Mouse (Mus musculus): Measurements from ENCODE around the gene Arhgap28. TPM values are rescaled to one million over a fixed set of nuclear protein-coding genes. Genes with fewer than 3 reads are reported as not detected.

Gene Arhgap28
- polyA plus RNA-seq, 2 experiments = 0.57 to 0.91 TPM

- no peak for TF ChIP-seq EP300 (IDR thresholded peaks at IDR 0.05; ENCODE audit: low read depth)
- Histone ChIP-seq H3K4me2 (ENCODE audit: low read depth) (no peak overlapping the region), H3K36me3 (replicated peaks; ENCODE audit: control insufficient read depth, insufficient read depth, low read depth) (no peaks in the 10 kb centered on the region), H3K9me3 (ENCODE audit: control insufficient read depth, low read length) (no peaks in the 10 kb centered on the region), H3K4me3 (ENCODE audit: insufficient read depth in 1 of 2, low read depth in 2 of 2, low read length in 2 of 2) (no peak overlapping the region), H3K27me3 (ENCODE audit: control insufficient read depth, insufficient read depth, low read length) (no peaks in the 10 kb centered on the region), H3K9ac (replicated peaks) (no peak overlapping the region), H3K27ac (no peak overlapping the region), H3K4me1 (replicated peaks; ENCODE audit: control insufficient read depth in 2 of 2, insufficient read depth in 2 of 2, low read length in 1 of 2) (no peaks in the 10 kb centered on the region)
- no peak for ATAC-seq (ENCODE audit: insufficient read depth)
- 65% methylated on average over 7 of the region's 7 CpGs for WGBS (ENCODE audit: insufficient replicate concordance)
- no peak for DNase-seq (ENCODE audit: low read depth in 3 of 3, low spot score in 3 of 3)
Observed at GRCm38 (mm10) chr17:67944256-67944655, 59.7 kb downstream of the Arhgap28 start.

- H3K4me3 ChIP-seq (ENCODE audit: insufficient read depth in 1 of 2, low read depth in 2 of 2, low read length in 2 of 2) = no peak overlapping the region
- no peak overlapping the region for H3K27ac ChIP-seq
- WGBS (ENCODE audit: insufficient replicate concordance) = 66% methylated on average over 6 of the region's 6 CpGs
- H3K27me3 ChIP-seq (ENCODE audit: control insufficient read depth, insufficient read depth, low read length) = no peaks in the 10 kb centered on the region
- DNase-seq (ENCODE audit: low read depth in 3 of 3, low spot score in 3 of 3) (no peak), ATAC-seq (ENCODE audit: insufficient read depth) (no peak)
- H3K4me1 ChIP-seq (replicated peaks; ENCODE audit: control insufficient read depth in 2 of 2, insufficient read depth in 2 of 2, low read length in 1 of 2) = no peaks in the 10 kb centered on the region
- TF ChIP-seq CTCF (IDR thresholded peaks at IDR 0.05; ENCODE audit: low read depth) (no peak), EP300 (IDR thresholded peaks at IDR 0.05; ENCODE audit: low read depth) (no peak)
- no peaks in the 10 kb centered on the region for H3K36me3 ChIP-seq (replicated peaks; ENCODE audit: control insufficient read depth, insufficient read depth, low read depth)
- no peak overlapping the region for H3K4me2 ChIP-seq (ENCODE audit: low read depth)
- H3K9me3 ChIP-seq (ENCODE audit: control insufficient read depth, low read length) = no peaks in the 10 kb centered on the region
- no peak overlapping the region for H3K9ac ChIP-seq (replicated peaks)
Observed at GRCm38 (mm10) chr17:67941026-67941425, 62.9 kb downstream of the Arhgap28 start.

- H3K4me1 ChIP-seq (replicated peaks; ENCODE audit: control insufficient read depth in 2 of 2, insufficient read depth in 2 of 2, low read length in 1 of 2) = no peaks in the 10 kb centered on the region
- H3K27ac ChIP-seq = no peak overlapping the region
- 87% methylated on average over 3 of the region's 3 CpGs for WGBS (ENCODE audit: insufficient replicate concordance)
- no peak overlapping the region for H3K4me2 ChIP-seq (ENCODE audit: low read depth)
- H3K4me3 ChIP-seq (ENCODE audit: insufficient read depth in 1 of 2, low read depth in 2 of 2, low read length in 2 of 2) = no peak overlapping the region
- TF ChIP-seq EP300 (IDR thresholded peaks at IDR 0.05; ENCODE audit: low read depth) (no peak), CTCF (IDR thresholded peaks at IDR 0.05; ENCODE audit: low read depth) (no peak)
- DNase-seq (ENCODE audit: low read depth in 3 of 3, low spot score in 3 of 3) (no peak), ATAC-seq (ENCODE audit: insufficient read depth) (no peak)
- H3K36me3 ChIP-seq (replicated peaks; ENCODE audit: control insufficient read depth, insufficient read depth, low read depth) = no peaks in the 10 kb centered on the region
- no peak overlapping the region for H3K9ac ChIP-seq (replicated peaks)
- H3K9me3 ChIP-seq (ENCODE audit: control insufficient read depth, low read length) = no peaks in the 10 kb centered on the region
- H3K27me3 ChIP-seq (ENCODE audit: control insufficient read depth, insufficient read depth, low read length) = no peaks in the 10 kb centered on the region
Observed at GRCm38 (mm10) chr17:67937050-67937449, 66.9 kb downstream of the Arhgap28 start.

- 65% methylated on average over 4 of the region's 4 CpGs for WGBS (ENCODE audit: insufficient replicate concordance)
- no peak for DNase-seq (ENCODE audit: low read depth in 3 of 3, low spot score in 3 of 3)
- no peak for ATAC-seq (ENCODE audit: insufficient read depth)
Observed at GRCm38 (mm10) chr17:67935556-67935955, 68.4 kb downstream of the Arhgap28 start.

GRCm38 (mm10) chr17:67931396-67931795 is 72.5 kb downstream of the Arhgap28 start:
- ATAC-seq (ENCODE audit: insufficient read depth) (no peak), DNase-seq (ENCODE audit: low read depth in 3 of 3, low spot score in 3 of 3) (no peak)
- Histone ChIP-seq H3K9ac (replicated peaks) (no peak overlapping the region), H3K36me3 (replicated peaks; ENCODE audit: control insufficient read depth, insufficient read depth, low read depth) (no peaks in the 10 kb centered on the region), H3K4me2 (ENCODE audit: low read depth) (no peak overlapping the region), H3K9me3 (ENCODE audit: control insufficient read depth, low read length) (no peaks in the 10 kb centered on the region), H3K4me3 (ENCODE audit: insufficient read depth in 1 of 2, low read depth in 2 of 2, low read length in 2 of 2) (no peak overlapping the region), H3K27me3 (ENCODE audit: control insufficient read depth, insufficient read depth, low read length) (no peaks in the 10 kb centered on the region), H3K27ac (no peak overlapping the region), H3K4me1 (replicated peaks; ENCODE audit: control insufficient read depth in 2 of 2, insufficient read depth in 2 of 2, low read length in 1 of 2) (no peaks in the 10 kb centered on the region)
- 65% methylated on average over 6 of the region's 6 CpGs for WGBS (ENCODE audit: insufficient replicate concordance)
- TF ChIP-seq EP300 (IDR thresholded peaks at IDR 0.05; ENCODE audit: low read depth) = no peak

More at GRCm38 (mm10) chr17:67935556-67935955, 68.4 kb downstream of the Arhgap28 start:
- Histone ChIP-seq H3K4me1 (replicated peaks; ENCODE audit: control insufficient read depth in 2 of 2, insufficient read depth in 2 of 2, low read length in 1 of 2) (no peaks in the 10 kb centered on the region), H3K27ac (no peak overlapping the region), H3K9ac (replicated peaks) (no peak overlapping the region), H3K27me3 (ENCODE audit: control insufficient read depth, insufficient read depth, low read length) (no peaks in the 10 kb centered on the region), H3K4me3 (ENCODE audit: insufficient read depth in 1 of 2, low read depth in 2 of 2, low read length in 2 of 2) (no peak overlapping the region), H3K9me3 (ENCODE audit: control insufficient read depth, low read length) (no peaks in the 10 kb centered on the region), H3K36me3 (replicated peaks; ENCODE audit: control insufficient read depth, insufficient read depth, low read depth) (no peaks in the 10 kb centered on the region), H3K4me2 (ENCODE audit: low read depth) (no peak overlapping the region)
- no peak for TF ChIP-seq CTCF (IDR thresholded peaks at IDR 0.05; ENCODE audit: low read depth)
- no peak for TF ChIP-seq EP300 (IDR thresholded peaks at IDR 0.05; ENCODE audit: low read depth)
